Mouse (Mus musculus) c-Kit-positive CD71-positive TER-119-negative erythroid progenitor cells, embryonic 14.5 days (primary cell): ENCODE measurements around the gene Tenm2.

Experiments
- DNase-seq: peaks from one replicate; pipeline ENCODE4 v3.0.0-alpha.2; 2013; ENCODE audit warnings: low read depth

The Tenm2 gene

GRCm38 (mm10) chr11:36482136-36482535, 753.6 kb downstream of the Tenm2 start:
- DNase-seq = no peak

- no peak for DNase-seq
Measured at GRCm38 (mm10) chr11:36481524-36481923, 754.2 kb downstream of the Tenm2 start.

- no peak for DNase-seq
Measured at GRCm38 (mm10) chr11:36481086-36481485, 754.7 kb downstream of the Tenm2 start.

GRCm38 (mm10) chr11:36469811-36470551, 765.8 kb downstream of the Tenm2 start:
- DNase-seq = no peak

- DNase-seq = no peak
Measured at GRCm38 (mm10) chr11:36458451-36458850, 777.3 kb downstream of the Tenm2 start.

- DNase-seq = no peak
Measured at GRCm38 (mm10) chr11:36454076-36454475, 781.7 kb downstream of the Tenm2 start.

GRCm38 (mm10) chr11:36452436-36452835, 783.3 kb downstream of the Tenm2 start:
- DNase-seq = no peak

- DNase-seq = no peak
Measured at GRCm38 (mm10) chr11:36446351-36446750, 789.4 kb downstream of the Tenm2 start.

- DNase-seq = no peak
Measured at GRCm38 (mm10) chr11:36443821-36444220, 791.9 kb downstream of the Tenm2 start.

- DNase-seq = no peak
Measured at GRCm38 (mm10) chr11:36441801-36442200, 794.0 kb downstream of the Tenm2 start.

GRCm38 (mm10) chr11:36436251-36436650, 799.5 kb downstream of the Tenm2 start:
- DNase-seq = no peak

- DNase-seq = no peak
Measured at GRCm38 (mm10) chr11:36428947-36429346, 806.8 kb downstream of the Tenm2 start.

GRCm38 (mm10) chr11:36424959-36425358, 810.8 kb downstream of the Tenm2 start:
- DNase-seq = no peak

GRCm38 (mm10) chr11:36420047-36420446, 815.7 kb downstream of the Tenm2 start:
- no peak for DNase-seq

- no peak for DNase-seq
Measured at GRCm38 (mm10) chr11:36415244-36415643, 820.5 kb downstream of the Tenm2 start.

- no peak for DNase-seq
Measured at GRCm38 (mm10) chr11:36410881-36411280, 824.9 kb downstream of the Tenm2 start.

GRCm38 (mm10) chr11:36395803-36396710, 839.7 kb downstream of the Tenm2 start:
- DNase-seq = no peak

- DNase-seq = no peak
Measured at GRCm38 (mm10) chr11:36384696-36385095, 851.1 kb downstream of the Tenm2 start.

- no peak for DNase-seq
Measured at GRCm38 (mm10) chr11:36371814-36372213, 864.0 kb downstream of the Tenm2 start.

GRCm38 (mm10) chr11:36365067-36365466, 870.7 kb downstream of the Tenm2 start:
- no peak for DNase-seq

GRCm38 (mm10) chr11:36364441-36364840, 871.3 kb downstream of the Tenm2 start:
- no peak for DNase-seq

- no peak for DNase-seq
Measured at GRCm38 (mm10) chr11:36362514-36362913, 873.2 kb downstream of the Tenm2 start.

- no peak for DNase-seq
Measured at GRCm38 (mm10) chr11:36353252-36353651, 882.5 kb downstream of the Tenm2 start.
